Mouse (Mus musculus) lung, postnatal 14 days (tissue): ENCODE measurements at regions not wholly inside any gene's neighbourhood (a gene's known extent, or its start where the extent isn't known, plus 50 kb on each side); places are given as distances from the start of the nearest gene placed in this dataset.

Source experiments
- DNase-seq: peaks from one replicate; pipeline ENCODE4 v3.0.0; 2021

GRCm38 (mm10) chr2:11362205-11362994 is 190.5 kb downstream of the Prkcq start:
- DNase-seq = no peak

- DNase-seq = no peak
Measured at GRCm38 (mm10) chr2:11359280-11359679, 187.4 kb downstream of the Prkcq start.

GRCm38 (mm10) chr2:11356714-11357113 is 184.8 kb downstream of the Prkcq start:
- no peak for DNase-seq

GRCm38 (mm10) chr2:11355594-11355993 is 183.7 kb downstream of the Prkcq start:
- DNase-seq = no peak
